Mouse (Mus musculus) ES-Bruce4 (cell line): ENCODE results near the gene Ccdc62.

ENCODE experiments used
- CTCF ChIP-seq: IDR thresholded peaks from one replicate; pipeline ENCODE4 v1.8.1; 2011; ENCODE audit warnings: low read depth, low read length
- EP300 ChIP-seq: IDR thresholded peaks from 2 replicates; pipeline ENCODE4 v1.6.1; 2011; ENCODE audit warnings: low read depth, low read length; ENCODE audit not compliant: insufficient read depth
- POLR2A ChIP-seq: IDR thresholded peaks from one replicate; pipeline ENCODE4 v1.8.1; 2011; ENCODE audit warnings: low read length; ENCODE audit not compliant: insufficient read depth

GRCm38 (mm10) chr5:123974179-123974485 is 43.7 kb downstream of the Ccdc62 start:
- TF ChIP-seq CTCF (no peak), EP300 (no peak), POLR2A (no peak)
